Mouse (Mus musculus): ENCODE data around the gene Il24. TPM values are rescaled to one million over a fixed set of nuclear protein-coding genes. Genes with fewer than 3 reads are reported as not detected.

Gene Il24
- total and polyA plus RNA-seq, 3 experiments: not detected

DNA sequence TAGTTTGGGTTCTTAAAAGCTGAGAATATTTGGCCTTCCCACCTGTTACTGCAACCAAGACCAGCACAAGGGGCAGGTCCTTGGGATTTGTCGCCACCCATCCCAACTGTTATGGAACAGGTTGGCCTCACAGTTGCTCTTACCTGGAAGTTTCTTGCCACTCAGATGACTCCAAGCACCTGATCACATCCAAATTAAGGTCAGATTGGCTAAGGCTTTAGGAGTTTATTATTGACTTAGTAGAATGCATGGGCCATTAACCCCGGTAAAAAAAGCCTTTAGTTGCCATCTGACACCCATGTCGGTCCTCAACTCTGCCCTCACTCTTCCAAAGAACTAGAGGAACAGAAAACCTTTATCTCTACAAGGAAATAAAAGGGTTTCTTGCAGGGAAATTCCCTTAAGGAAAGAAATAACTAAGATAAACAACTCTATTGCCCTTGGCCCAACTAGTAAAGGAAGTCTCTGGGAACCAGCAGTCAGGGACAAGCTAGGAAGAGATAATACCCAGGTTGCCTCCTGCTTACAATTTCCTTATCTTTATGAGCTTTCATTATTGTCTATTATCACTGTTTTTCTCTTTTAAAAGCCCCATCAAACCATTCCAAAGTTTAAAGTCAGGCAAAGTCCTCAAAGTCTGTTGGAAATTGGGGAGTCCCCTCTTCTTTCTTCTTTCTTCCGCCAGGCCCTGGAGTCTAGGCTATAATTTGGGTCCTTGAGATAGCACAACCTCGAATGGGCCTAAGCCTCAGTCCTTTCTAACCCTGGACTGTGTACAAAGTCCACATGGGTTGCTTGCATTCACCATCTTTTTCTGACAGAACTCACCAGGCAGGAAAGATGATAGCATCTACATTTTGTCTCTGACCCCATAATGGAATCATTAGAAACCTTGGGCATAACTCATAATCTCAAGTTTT lies 54.8 kb downstream of the Il24 start:
- Histone ChIP-seq H3K27ac (no peak overlapping the region), H3K27me3 (ENCODE audit: control insufficient read depth, insufficient read depth, low read length) (no peaks in the 10 kb centered on the region), H3K9ac (ENCODE audit: low read depth, low read length) (no peak overlapping the region), H3K79me2 (replicated peaks; ENCODE audit: control insufficient read depth, insufficient read depth, low read length) (no peaks in the 10 kb centered on the region), H3K4me1 (ENCODE audit: control insufficient read depth, insufficient read depth, low read length) (no peaks in the 10 kb centered on the region; the same call in 1 of the 2 replicates), H3K36me3 (ENCODE audit: control insufficient read depth, insufficient read depth, low read length) (no peaks in the 10 kb centered on the region), H3K4me3 (no peak overlapping the region)
- no peak for DNase-seq
- intact Hi-C loops (cut with DNase I): no loop called here
- WGBS: 57% methylated on average over 5 of the region's 5 CpGs
- no peak for TF ChIP-seq CTCF (IDR thresholded peaks at IDR 0.05)
- TF ChIP-seq EP300 (IDR thresholded peaks at IDR 0.05; ENCODE audit: insufficient read depth, low read depth, low read length): no peak

Other genes starting within 250 kb of the Il24 start
- gene C4bp, start 225.8 kb downstream of the Il24 start, total RNA-seq (2021): not detected
- gene C4bp, start 225.8 kb downstream of the Il24 start, polyA plus RNA-seq (2012; rRNA removed): not detected in 2 replicates
- gene Gm29427, start 171.7 kb downstream of the Il24 start, total RNA-seq (2021): under 1 TPM; 0.14 to 0.16 TPM
- gene Gm29427, start 171.7 kb downstream of the Il24 start, polyA plus RNA-seq (2012; rRNA removed): 0.14 and 0.32 TPM in 2 replicates
- gene Yod1, start 170.1 kb downstream of the Il24 start, total RNA-seq (2021): 1 to 10 TPM; 3.7 to 4.9 TPM
- 1.2 and 2.2 TPM in 2 replicates for gene Yod1, start 170.1 kb downstream of the Il24 start, polyA plus RNA-seq (2012; rRNA removed)
- 10 to 100 TPM; 82.5 to 96.6 TPM for gene Pfkfb2, start 158.2 kb downstream of the Il24 start, total RNA-seq (2021)
- 31.9 and 58.5 TPM in 2 replicates for gene Pfkfb2, start 158.2 kb downstream of the Il24 start, polyA plus RNA-seq (2012; rRNA removed)
- under 1 TPM; 0.43 to 0.47 TPM for gene AA986860, start 155.5 kb downstream of the Il24 start, total RNA-seq (2021)
- 0.41 and 0.82 TPM in 2 replicates for gene AA986860, start 155.5 kb downstream of the Il24 start, polyA plus RNA-seq (2012; rRNA removed)
- gene Fcamr, start 86.6 kb downstream of the Il24 start, total RNA-seq (2021): under 1 TPM; 0.39 to 0.41 TPM
- 0.96 and 1.6 TPM in 2 replicates for gene Fcamr, start 86.6 kb downstream of the Il24 start, polyA plus RNA-seq (2012; rRNA removed)
- gene Pigr, start 60.8 kb downstream of the Il24 start, total RNA-seq (2021): not detected
- 0.32 and 3.1 TPM in 2 replicates for gene Pigr, start 60.8 kb downstream of the Il24 start, polyA plus RNA-seq (2012; rRNA removed)
- gene Fcmr, start 21.8 kb downstream of the Il24 start, total RNA-seq (2021): 1 to 10 TPM; 1.1 to 1.5 TPM
- 0.91 and 6.5 TPM in 2 replicates for gene Fcmr, start 21.8 kb downstream of the Il24 start, polyA plus RNA-seq (2012; rRNA removed)
- not detected for gene Il20, start 24.0 kb upstream of the Il24 start, total RNA-seq (2021)
- gene Il20, start 24.0 kb upstream of the Il24 start, polyA plus RNA-seq (2012; rRNA removed): not detected in 2 replicates
- not detected for gene Il19, start 52.7 kb upstream of the Il24 start, total RNA-seq (2021)
- gene Il19, start 52.7 kb upstream of the Il24 start, polyA plus RNA-seq (2012; rRNA removed): not detected in 2 replicates
- not detected for gene Il10, start 132.4 kb upstream of the Il24 start, total RNA-seq (2021)
- not detected in 2 replicates for gene Il10, start 132.4 kb upstream of the Il24 start, polyA plus RNA-seq (2012; rRNA removed)
- gene Mapkapk2, start 210.4 kb upstream of the Il24 start, total RNA-seq (2021): 100 to 1,000 TPM; 283 to 363 TPM
- gene Mapkapk2, start 210.4 kb upstream of the Il24 start, polyA plus RNA-seq (2012; rRNA removed): 196 and 305 TPM in 2 replicates